Mouse (Mus musculus) lung, adult 18-20 months (tissue): ENCODE data around the gene Dnajc13.

Experiments
- DNase-seq, 2 experiments: peaks; one replicate each; pipeline ENCODE4 v3.0.0; 2022; ENCODE audit warnings: mixed read lengths in 2 of 2

The Dnajc13 gene

DNA sequence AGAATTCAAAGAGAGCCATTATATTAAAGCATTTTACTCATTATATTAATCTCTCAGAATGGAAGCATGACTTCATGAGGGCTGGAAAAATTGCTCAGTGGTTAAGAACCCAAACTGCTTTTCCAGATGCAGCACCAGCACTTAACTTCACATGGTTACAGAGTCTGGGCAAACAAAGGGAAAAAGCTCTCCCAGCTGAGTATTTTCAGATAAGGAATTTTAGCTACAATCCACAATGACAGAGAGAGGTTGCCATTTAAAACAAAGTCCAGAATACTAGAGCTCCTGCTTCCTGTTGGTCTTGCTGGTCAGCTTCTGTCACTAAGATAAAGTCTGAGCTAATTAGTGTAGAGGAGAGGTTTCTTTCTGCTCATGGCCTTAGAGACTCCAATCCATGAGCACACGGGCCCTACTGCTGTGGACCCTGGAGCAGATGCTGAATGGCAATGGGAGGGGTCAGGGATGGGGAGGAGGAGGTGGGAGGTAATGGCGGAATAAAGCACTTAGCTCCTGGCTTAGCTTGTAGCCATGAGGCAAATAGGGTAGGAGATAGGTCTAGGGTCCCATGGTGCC, 154.1 kb downstream of the Dnajc13 start:
- DNase-seq = no peak

DNA sequence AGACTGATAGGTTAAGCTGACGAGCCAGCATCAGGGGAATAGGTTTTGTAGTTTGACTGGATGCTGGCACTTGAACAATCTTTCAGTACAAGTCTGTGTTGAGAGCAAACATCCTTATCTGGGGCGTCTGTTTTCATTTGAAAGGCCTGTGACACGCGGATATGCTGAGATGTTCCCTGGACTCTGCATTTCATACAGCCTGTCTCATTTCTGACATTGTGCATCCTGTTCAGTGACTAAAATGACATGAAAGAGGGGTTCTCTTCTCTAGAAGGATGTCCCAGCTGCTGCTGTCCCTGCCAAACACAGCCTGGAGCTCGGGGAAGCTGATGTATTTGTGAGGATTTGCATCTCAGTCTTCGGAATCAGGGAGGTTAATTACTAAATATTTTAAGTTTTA, 155.2 kb downstream of the Dnajc13 start:
- DNase-seq = no peak

DNA sequence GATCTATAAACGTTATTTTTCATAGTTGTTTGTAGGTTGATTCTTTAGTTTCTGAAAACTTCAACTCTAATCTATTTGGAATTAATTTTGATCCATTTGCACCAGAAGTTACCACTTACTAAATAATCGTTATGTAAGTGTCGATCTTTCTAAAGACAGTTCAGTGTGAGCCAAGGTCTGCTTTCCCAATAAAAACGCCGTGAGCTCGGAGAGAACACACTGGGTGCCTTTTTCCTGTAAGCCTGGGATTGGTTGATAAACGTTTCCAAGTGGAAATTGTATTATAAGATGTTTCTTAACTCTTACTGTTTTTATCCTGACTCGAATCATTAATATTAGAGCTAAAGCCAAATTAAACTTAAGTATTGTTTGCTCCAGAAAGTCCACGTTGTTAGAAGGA, 155.8 kb downstream of the Dnajc13 start:
- no peak for DNase-seq

DNA sequence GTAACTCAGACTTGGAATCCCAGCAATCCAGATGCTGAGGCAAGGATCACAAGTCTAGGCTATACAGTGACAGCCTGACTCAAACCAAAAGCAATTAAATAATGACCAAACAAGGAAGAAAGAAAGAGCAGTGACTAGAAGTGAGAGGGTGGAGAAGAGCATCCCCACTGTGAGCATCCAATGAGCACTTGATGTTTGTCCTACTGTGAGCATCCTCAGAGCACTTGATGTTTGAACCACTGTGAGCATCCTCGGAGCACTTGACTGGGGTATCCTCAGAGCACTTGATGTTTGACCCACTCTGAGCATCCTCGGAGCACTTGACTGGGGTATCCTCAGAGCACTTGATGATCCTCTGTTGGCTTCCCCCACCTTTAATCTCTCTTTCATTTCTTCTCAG, 157.7 kb downstream of the Dnajc13 start:
- no peak for DNase-seq

DNA sequence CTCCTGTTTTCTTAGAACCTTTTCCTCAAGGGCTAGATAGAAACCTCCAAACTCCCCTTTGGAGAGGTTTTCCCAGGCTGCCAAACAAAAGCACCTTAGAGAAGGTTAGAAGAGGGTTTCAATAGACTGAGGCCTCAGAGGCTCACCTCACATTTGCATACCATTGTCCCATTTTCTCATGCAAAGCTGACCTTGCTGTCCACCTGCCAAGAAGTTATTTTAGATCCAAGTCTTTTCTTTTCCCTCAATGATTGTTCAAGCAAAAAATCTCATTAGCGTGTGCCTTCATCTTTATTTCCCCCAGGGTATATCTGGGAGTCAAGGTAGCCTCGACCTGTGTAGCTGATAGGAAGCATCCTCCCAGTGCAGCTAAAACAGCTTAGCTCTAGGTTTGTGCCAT, 159.8 kb downstream of the Dnajc13 start:
- DNase-seq = no peak

DNA sequence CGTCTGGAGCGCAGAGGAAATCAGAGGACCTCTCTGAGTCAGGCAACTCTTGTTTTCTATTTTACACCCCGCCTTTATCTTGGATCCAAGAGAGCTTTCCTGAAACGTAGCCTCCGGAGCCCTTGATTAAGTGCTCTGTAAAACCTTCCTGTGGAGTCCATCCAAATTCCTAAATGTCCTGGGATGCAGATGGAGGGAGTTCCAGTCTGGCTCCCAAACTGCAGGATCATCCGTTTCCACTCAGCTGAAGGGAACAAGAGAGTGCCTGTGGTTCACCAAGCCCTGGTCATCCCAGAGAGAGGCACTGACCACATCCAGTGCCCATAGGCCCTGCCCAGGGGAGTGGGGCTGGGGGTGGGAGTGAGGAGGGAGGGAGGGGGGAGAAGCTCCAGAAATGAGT, 160.4 kb downstream of the Dnajc13 start:
- no peak for DNase-seq

DNA sequence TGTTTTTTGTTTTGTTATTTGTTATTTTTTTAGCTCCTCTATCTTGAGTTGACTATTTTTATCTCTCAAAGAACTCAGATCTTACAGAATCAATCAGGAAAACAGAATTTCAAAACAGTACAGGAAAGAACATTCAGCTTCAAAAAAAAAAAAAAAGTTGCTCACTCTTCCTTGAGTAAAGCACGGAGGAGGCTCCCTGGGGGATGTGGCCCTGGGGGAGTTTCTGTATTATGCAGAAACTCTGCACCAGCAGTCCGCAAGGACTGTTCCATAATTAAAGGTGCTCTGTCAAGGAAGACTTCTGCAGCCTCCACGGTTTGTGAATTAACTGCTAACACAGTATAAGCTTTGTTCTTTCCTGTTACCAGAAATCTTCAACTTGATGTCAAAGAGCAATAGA, 161.3 kb downstream of the Dnajc13 start:
- DNase-seq = no peak
